Mouse (Mus musculus) E14TG2a.4 (cell line): Measurements from ENCODE around the gene Prickle1.

Experiments
- CTCF ChIP-seq: conservative IDR thresholded peaks from 2 replicates; pipeline ENCODE4 v1.5.1; 2014; ENCODE audit warnings: low read length
- POU5F1 ChIP-seq: IDR thresholded peaks from 2 replicates; pipeline ENCODE4 v1.6.1; 2014; ENCODE audit warnings: low read length, borderline replicate concordance

DNA sequence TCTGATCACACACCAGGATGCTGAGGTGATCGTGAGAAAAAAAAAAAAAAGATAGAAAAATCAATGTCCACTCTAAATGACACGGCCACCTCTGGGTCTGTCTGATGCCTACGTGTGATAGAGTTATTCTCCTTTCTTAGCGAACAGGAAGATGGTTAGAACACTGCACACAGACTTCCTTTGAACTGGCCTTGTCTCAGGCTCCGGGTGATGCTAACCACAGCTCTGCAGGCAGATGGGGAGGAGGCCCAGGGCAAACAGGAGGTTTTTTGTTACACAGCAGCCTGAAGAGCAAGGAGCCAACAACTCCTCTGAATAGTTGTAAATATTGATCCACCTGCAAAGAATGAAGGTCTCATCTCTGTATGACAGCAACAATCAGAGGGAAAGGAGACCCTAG is 32.2 kb downstream of the Prickle1 start:
- TF ChIP-seq CTCF: no peak
- no peak for TF ChIP-seq POU5F1
